Mouse (Mus musculus) cerebellum, adult 9-11 months (tissue): ENCODE data around the gene Rad21l.
"Not testable (repeated sequence)": the region's sequence is repeated elsewhere in the genome, so short reads cannot be mapped to it uniquely, and the experiment has no call there.

Experiments used
- DNase-seq: peaks from one replicate; pipeline ENCODE4 v3.0.0; 2022

The Rad21l gene

GRCm38 (mm10) chr2:151626296-151626695 is 42.0 kb downstream of the Rad21l start:
- DNase-seq, result no peak

GRCm38 (mm10) chr2:151623776-151624175 is 44.6 kb downstream of the Rad21l start:
- DNase-seq, result no peak

- DNase-seq, result no peak
Observed at GRCm38 (mm10) chr2:151616551-151617329, 51.6 kb downstream of the Rad21l start.

- DNase-seq, result not testable (repeated sequence)
Observed at GRCm38 (mm10) chr2:151615779-151616178, 52.6 kb downstream of the Rad21l start.

DNA sequence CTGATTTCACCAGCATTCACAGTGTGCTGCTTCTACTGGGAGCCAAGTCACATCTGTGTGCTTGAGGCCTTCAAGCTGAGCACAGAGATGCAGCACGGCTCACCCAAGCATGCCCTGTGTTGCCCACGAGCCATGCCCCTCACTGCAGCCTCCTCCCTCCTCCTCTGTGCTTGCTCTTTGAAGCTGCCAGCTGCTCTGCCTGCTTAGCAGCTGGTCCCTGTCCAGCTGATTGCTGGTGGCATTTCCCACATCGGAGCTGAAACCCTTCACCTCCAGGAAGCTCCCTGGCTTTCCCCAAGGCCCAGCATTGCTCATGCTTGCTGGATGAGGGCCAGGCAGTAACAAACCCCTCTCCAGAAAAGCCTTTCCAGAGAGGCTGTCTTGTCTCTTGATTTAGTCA is 58.4 kb downstream of the Rad21l start:
- no peak for DNase-seq

GRCm38 (mm10) chr2:151608435-151608834 is 59.9 kb downstream of the Rad21l start:
- peak; percentile 90 for DNase-seq

DNA sequence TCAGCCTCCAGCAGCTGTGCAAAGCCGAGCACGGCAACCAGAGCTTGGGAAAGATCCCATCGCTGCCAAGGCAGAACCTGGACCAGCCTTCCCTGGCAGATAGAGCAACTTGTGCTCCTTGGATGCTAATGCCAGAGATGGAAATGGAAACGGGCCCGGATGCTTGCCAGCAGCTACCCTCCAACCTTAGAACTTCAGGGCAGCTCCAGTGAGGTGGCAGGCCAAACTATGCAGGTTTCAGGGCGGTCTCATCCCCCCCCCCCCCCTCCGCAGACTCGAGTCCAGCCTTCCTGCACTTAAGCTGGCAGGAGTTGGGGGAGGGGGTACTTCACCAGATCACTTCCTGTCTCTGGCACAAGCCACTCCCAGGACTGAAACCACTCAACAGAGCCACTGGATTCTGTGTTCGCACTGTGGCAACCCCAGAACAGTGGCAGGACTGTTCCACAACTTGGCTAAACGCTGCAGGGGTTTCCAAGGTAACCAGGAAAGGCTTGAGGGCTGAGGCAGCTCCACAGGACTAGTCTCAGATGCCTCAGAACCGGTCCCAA is 62.8 kb downstream of the Rad21l start:
- DNase-seq, result peak; percentile 69

DNA sequence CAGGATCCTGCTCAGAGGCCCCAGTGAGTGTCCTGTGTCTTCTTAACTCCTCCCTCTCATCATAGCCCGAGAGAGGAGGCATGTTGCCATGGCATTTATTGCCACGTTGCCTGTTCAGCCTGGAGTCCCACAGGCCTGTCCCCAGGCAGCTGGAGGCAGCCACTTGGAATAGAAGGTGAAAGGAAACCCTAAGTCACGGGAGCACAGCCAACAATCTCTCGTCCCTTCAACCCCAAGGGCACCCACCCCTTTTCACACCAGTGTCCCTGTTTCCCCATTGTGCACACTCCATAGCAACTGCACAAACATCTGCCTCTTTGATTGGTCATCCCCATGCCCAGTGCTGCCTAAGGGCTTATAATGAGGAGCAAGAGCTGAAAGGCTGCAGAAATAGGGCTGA is 64.7 kb downstream of the Rad21l start:
- DNase-seq, result peak; percentile 44

DNA sequence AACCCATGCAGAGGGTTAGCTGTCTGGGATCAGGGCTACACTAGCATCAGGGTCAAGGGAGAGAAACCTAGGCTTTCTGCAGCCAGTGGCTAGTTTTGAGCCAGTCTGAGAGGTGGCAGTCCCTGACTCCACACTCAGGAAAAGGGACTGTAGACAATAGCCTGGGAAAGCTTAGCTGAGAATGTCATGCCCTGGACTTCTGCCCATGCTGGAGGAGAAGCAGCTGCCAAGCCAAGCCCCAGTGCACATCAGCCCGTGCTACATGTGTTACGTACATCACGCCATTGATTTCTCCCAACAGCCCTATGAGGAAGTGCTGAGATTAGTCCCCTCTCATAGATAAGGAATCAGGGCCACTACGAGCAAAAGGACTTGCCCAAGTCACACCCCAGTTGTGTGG is 66.2 kb downstream of the Rad21l start:
- DNase-seq, result no peak

GRCm38 (mm10) chr2:151598068-151598467 is 70.3 kb downstream of the Rad21l start:
- DNase-seq, result no peak
